Mouse (Mus musculus): Measurements from ENCODE around the gene Sez6l. TPM values are rescaled to one million over a fixed set of nuclear protein-coding genes. Genes with fewer than 3 reads are reported as not detected.

Gene Sez6l
- total and polyA plus RNA-seq, 3 experiments: not detected

- TF ChIP-seq ZMIZ1 (IDR thresholded peaks at IDR 0.05; ENCODE audit: low read depth, low read length) (no peak), NRF1 (IDR thresholded peaks at IDR 0.05; ENCODE audit: low read depth, low read length) (no peak), MYC (IDR thresholded peaks at IDR 0.05; ENCODE audit: low read depth, low read length) (no peak), ELF1 (IDR thresholded peaks at IDR 0.05; ENCODE audit: low read depth, low read length) (no peak), TBP (conservative IDR thresholded peaks at IDR 0.05; ENCODE audit: low read depth, low read length) (no peak), MAZ (IDR thresholded peaks at IDR 0.05; ENCODE audit: low read depth, low read length) (no peak)
Observed at GRCm38 (mm10) chr5:112556640-112557039, 20.3 kb downstream of the Sez6l start.

GRCm38 (mm10) chr5:112554508-112554907 is 22.5 kb downstream of the Sez6l start:
- no peaks in the 10 kb centered on the region for H3K27me3 ChIP-seq (replicated peaks)
- H3K4me2 ChIP-seq (ENCODE audit: insufficient read depth, low read depth, poor library complexity, severe bottlenecking): no peak overlapping the region
- no peak overlapping the region for H3K4me3 ChIP-seq (replicated peaks in 1 of 3; ENCODE audit: low read depth in 2 of 3, low read length in 2 of 3, poor library complexity in 1 of 3)
- dilution Hi-C loops (cut with MboI; ENCODE audit: extremely low pct_ligation_motif_present, extremely low pct_unique_long_range_greater_than_20kb, low sequenced_read_pairs): no loop called here
- no peaks in the 10 kb centered on the region for H3K79me2 ChIP-seq (replicated peaks; ENCODE audit: control insufficient read depth, extremely low read depth, insufficient read depth, poor library complexity, severe bottlenecking)
- DNase-seq (ENCODE audit: extremely low read depth): no peak
- H3K4me1 ChIP-seq (ENCODE audit: control insufficient read depth in 1 of 2, insufficient read depth in 2 of 2): no peaks in the 10 kb centered on the region
- H3K36me3 ChIP-seq (replicated peaks in 1 of 2; ENCODE audit: control insufficient read depth in 1 of 2, insufficient read depth in 1 of 2, low read length in 1 of 2): no peaks in the 10 kb centered on the region
- peaks cover 92% of the 10 kb centered on the region for H3K9me3 ChIP-seq (replicated peaks; ENCODE audit: low read length)
- no peak overlapping the region for H3K27ac ChIP-seq (ENCODE audit: insufficient read depth, low read depth)
- TF ChIP-seq PAX5 (IDR thresholded peaks at IDR 0.05; ENCODE audit: low read length): no peak
- no peak for TF ChIP-seq CHD1 (IDR thresholded peaks at IDR 0.05; ENCODE audit: low read depth, low read length)
- TF ChIP-seq GABPA (IDR thresholded peaks at IDR 0.05; ENCODE audit: insufficient replicate concordance, low read depth, low read length): no peak
- TF ChIP-seq RAD21 (IDR thresholded peaks at IDR 0.05; ENCODE audit: low read depth, low read length): no peak
- no peak for TF ChIP-seq MAX (IDR thresholded peaks at IDR 0.05; ENCODE audit: low read length)
- TF ChIP-seq BHLHE40 (IDR thresholded peaks at IDR 0.05; ENCODE audit: low read depth, low read length): no peak
- TF ChIP-seq NRF1 (IDR thresholded peaks at IDR 0.05; ENCODE audit: low read depth, low read length): no peak
- no peak for TF ChIP-seq TBP (conservative IDR thresholded peaks at IDR 0.05; ENCODE audit: low read depth, low read length)
- TF ChIP-seq EP300 (IDR thresholded peaks at IDR 0.05; ENCODE audit: low read length): no peak
- TF ChIP-seq JUN (IDR thresholded peaks at IDR 0.05; ENCODE audit: insufficient read depth, low read depth, low read length): no peak
- no peak overlapping the region for H3K9ac ChIP-seq (ENCODE audit: insufficient read depth, low read depth)
- in situ Hi-C loops (cut with MboI; ENCODE audit: low pct_ligation_motif_present, low pct_unique_long_range_greater_than_20kb, low sequenced_read_pairs): no loop called here

More at GRCm38 (mm10) chr5:112556640-112557039, 20.3 kb downstream of the Sez6l start:
- Histone ChIP-seq H3K9me3 (replicated peaks; ENCODE audit: low read length) (peaks cover 92% of the 10 kb centered on the region), H3K4me2 (ENCODE audit: insufficient read depth, low read depth, poor library complexity, severe bottlenecking) (no peak overlapping the region), H3K4me3 (replicated peaks in 1 of 3; ENCODE audit: low read depth in 2 of 3, low read length in 2 of 3, poor library complexity in 1 of 3) (no peak overlapping the region), H3K9ac (ENCODE audit: insufficient read depth, low read depth) (no peak overlapping the region), H3K79me2 (replicated peaks; ENCODE audit: control insufficient read depth, extremely low read depth, insufficient read depth, poor library complexity, severe bottlenecking) (no peaks in the 10 kb centered on the region), H3K27me3 (replicated peaks) (no peaks in the 10 kb centered on the region), H3K27ac (ENCODE audit: insufficient read depth, low read depth) (no peak overlapping the region), H3K4me1 (ENCODE audit: control insufficient read depth in 1 of 2, insufficient read depth in 2 of 2) (no peaks in the 10 kb centered on the region), H3K36me3 (replicated peaks in 1 of 2; ENCODE audit: control insufficient read depth in 1 of 2, insufficient read depth in 1 of 2, low read length in 1 of 2) (no peaks in the 10 kb centered on the region)
- dilution Hi-C loops (cut with MboI; ENCODE audit: extremely low pct_ligation_motif_present, extremely low pct_unique_long_range_greater_than_20kb, low sequenced_read_pairs) (no loop called here), in situ Hi-C loops (cut with MboI; ENCODE audit: low pct_ligation_motif_present, low pct_unique_long_range_greater_than_20kb, low sequenced_read_pairs) (no loop called here)
- DNase-seq (ENCODE audit: extremely low read depth): no peak

DNA sequence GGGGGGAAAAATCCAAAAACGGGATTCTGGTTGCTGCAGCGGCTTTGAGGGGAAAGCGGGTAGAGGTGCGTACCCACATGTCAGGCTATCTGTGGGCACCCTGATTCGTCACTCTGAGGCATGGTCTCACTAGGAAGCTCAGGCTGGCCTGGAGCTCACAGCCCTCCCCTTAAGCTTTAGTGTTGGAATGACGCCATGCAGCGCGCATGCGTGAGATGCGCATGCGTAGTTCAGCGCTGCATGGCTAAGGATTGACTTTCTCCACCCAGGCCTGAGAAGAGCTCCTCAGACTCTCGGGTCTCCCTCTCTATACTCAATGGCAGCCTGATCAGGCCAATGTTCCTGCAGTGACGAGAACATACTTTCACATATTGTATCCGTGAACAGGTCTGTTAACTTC is 24.2 kb downstream of the Sez6l start:
- TF ChIP-seq UBTF (IDR thresholded peaks at IDR 0.05; ENCODE audit: low read depth, low read length) (no peak), E2F4 (IDR thresholded peaks at IDR 0.05; ENCODE audit: insufficient replicate concordance, low read depth, low read length) (no peak), SIN3A (IDR thresholded peaks at IDR 0.05; ENCODE audit: low read length) (no peak), CTCF (conservative IDR thresholded peaks at IDR 0.05 in 1 of 2, IDR thresholded peaks at IDR 0.05 in 1 of 2; ENCODE audit: low read depth in 2 of 2, low read length in 2 of 2) (no peak), POLR2AphosphoS2 (IDR thresholded peaks at IDR 0.05; ENCODE audit: low read depth, low read length) (no peak), ZC3H11A (IDR thresholded peaks at IDR 0.05; ENCODE audit: low read depth, low read length) (no peak), RCOR1 (conservative IDR thresholded peaks at IDR 0.05; ENCODE audit: low read depth, low read length) (no peak), ZMIZ1 (IDR thresholded peaks at IDR 0.05; ENCODE audit: low read depth, low read length) (no peak), SMC3 (IDR thresholded peaks at IDR 0.05; ENCODE audit: low read depth, low read length) (no peak), HCFC1 (IDR thresholded peaks at IDR 0.05; ENCODE audit: low read depth, low read length) (no peak), MAZ (IDR thresholded peaks at IDR 0.05; ENCODE audit: low read depth, low read length) (no peak), TCF12 (IDR thresholded peaks at IDR 0.05; ENCODE audit: low read depth, low read length) (no peak), TBP (conservative IDR thresholded peaks at IDR 0.05; ENCODE audit: low read depth, low read length) (no peak), GABPA (IDR thresholded peaks at IDR 0.05; ENCODE audit: insufficient replicate concordance, low read depth, low read length) (no peak), ZKSCAN1 (IDR thresholded peaks at IDR 0.05; ENCODE audit: borderline replicate concordance, low read depth, low read length) (no peak), MAFK (IDR thresholded peaks at IDR 0.05; ENCODE audit: insufficient replicate concordance, low read length) (no peak)
- Histone ChIP-seq H3K79me2 (replicated peaks; ENCODE audit: control insufficient read depth, extremely low read depth, insufficient read depth, poor library complexity, severe bottlenecking) (no peaks in the 10 kb centered on the region), H3K27ac (ENCODE audit: insufficient read depth, low read depth) (no peak overlapping the region), H3K36me3 (replicated peaks in 1 of 2; ENCODE audit: control insufficient read depth in 1 of 2, insufficient read depth in 1 of 2, low read length in 1 of 2) (no peaks in the 10 kb centered on the region), H3K4me1 (ENCODE audit: control insufficient read depth in 1 of 2, insufficient read depth in 2 of 2) (no peaks in the 10 kb centered on the region), H3K9ac (ENCODE audit: insufficient read depth, low read depth) (no peak overlapping the region), H3K4me3 (replicated peaks in 1 of 3; ENCODE audit: low read depth in 2 of 3, low read length in 2 of 3, poor library complexity in 1 of 3) (no peak overlapping the region), H3K27me3 (replicated peaks) (no peaks in the 10 kb centered on the region), H3K4me2 (ENCODE audit: insufficient read depth, low read depth, poor library complexity, severe bottlenecking) (no peak overlapping the region), H3K9me3 (replicated peaks; ENCODE audit: low read length) (peaks cover 92% of the 10 kb centered on the region)
- no peak for DNase-seq (ENCODE audit: extremely low read depth)
- in situ Hi-C loops (cut with MboI; ENCODE audit: low pct_ligation_motif_present, low pct_unique_long_range_greater_than_20kb, low sequenced_read_pairs): no loop called here
- dilution Hi-C loops (cut with MboI; ENCODE audit: extremely low pct_ligation_motif_present, extremely low pct_unique_long_range_greater_than_20kb, low sequenced_read_pairs): no loop called here
